37 mouse cellular contexts compared by ENCODE assay signal in the genomic region with DNA sequence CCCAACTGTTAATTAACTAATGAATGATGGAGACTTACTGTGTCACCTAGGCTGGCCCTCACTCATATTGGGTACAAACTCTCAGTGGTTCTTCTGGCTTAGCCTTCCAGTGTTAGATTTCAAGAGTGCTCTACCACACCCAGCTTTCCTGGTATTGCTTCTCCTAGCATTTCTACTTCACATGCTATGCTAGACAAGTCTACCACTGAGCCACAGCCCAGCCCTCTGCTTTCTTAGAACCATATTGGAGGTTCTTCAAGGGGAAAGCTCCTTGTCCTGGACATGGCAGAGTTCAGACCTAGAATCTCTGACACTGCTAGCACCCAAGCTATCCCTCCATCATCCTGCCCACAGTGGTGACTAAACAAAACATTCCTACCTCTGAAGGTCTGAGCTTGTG. TPM values are rescaled to one million over a fixed set of nuclear protein-coding genes. Genes with fewer than 3 reads are reported as not detected.
DNase-seq lines count a peak whose midpoint lies in the region; ATAC-seq and TF ChIP-seq lines count a peak whose summit lies in the region.
"Had no signal": no experiment of that assay in that cellular context is flagged by ENCODE, and none has a peak within 500 bp of the region (broad histone marks: within the 10 kb centered on the region; RNA-seq: fewer than 3 reads in every experiment).

No protein-coding gene starts in this region.

- no peak overlapping the region for H3K4me3 ChIP-seq in kidney, adult 2 months (ENCODE audit: insufficient read depth, low read depth, low read length)
- no peak overlapping the region for H3K4me3 ChIP-seq in liver, embryonic 12.5 days
- H3K4me3 ChIP-seq in liver, postnatal 0 days (ENCODE audit: low read depth, low read length), result no peak overlapping the region
- H3K4me3 ChIP-seq: intestine, embryonic 15.5 days; midbrain, embryonic 15.5 days; neural tube, embryonic 15.5 days had no signal

- DNase-seq in kidney, adult 2 months, result no peak
- no peak for DNase-seq in kidney, adult 8-10 months
- DNase-seq in c-Kit-positive CD71-positive TER-119-positive erythroid progenitor cells, embryonic 14.5 days (ENCODE audit: low spot score), result peak; percentile 73
- DNase-seq in liver, postnatal 0 days, result no peak
- DNase-seq in right cerebral cortex, adult 18-20 months, result no peak
- no peak for DNase-seq in Muller cell, postnatal 12 days (ENCODE audit: inconsistent ontology term)
- DNase-seq: adrenal gland, adult 2 months; adrenal gland, postnatal 36 days; B cell, adult 2 months; cerebellum, adult 11 months; cerebellum, adult 9-10 months; cerebellum, postnatal 36 days; heart, postnatal 14 days; kidney, postnatal 25 days; retina, postnatal 1 day; thymus, postnatal 14 days had no signal

- peak overlapping the region; percentile 63 for H3K9ac ChIP-seq in liver, embryonic 12.5 days
- H3K9ac ChIP-seq in liver, postnatal 0 days (replicated peaks), result peak overlapping the region; percentile 41
- H3K9ac ChIP-seq: intestine, embryonic 15.5 days; midbrain, embryonic 15.5 days; neural tube, embryonic 15.5 days had no signal

- peak; percentile 25; the same call in 1 of the 2 replicates for ATAC-seq in liver, embryonic 12.5 days
- no peak for ATAC-seq in liver, postnatal 0 days
- no peak for ATAC-seq in erythroid progenitor cell, adult 5-6 weeks (replicated peaks; ENCODE audit: low FRiP score, poor library complexity, severe bottlenecking)
- ATAC-seq: activated CD4-positive, CD25-positive, alpha-beta regulatory T cell, adult 4 months; forebrain, embryonic 16.5 days; hindbrain, postnatal 0 days; intestine, embryonic 15.5 days; midbrain, embryonic 15.5 days had no signal

- H3K4me1 ChIP-seq in kidney, adult 2 months (ENCODE audit: control insufficient read depth, insufficient read depth, low read length), result peaks cover 27% of the 10 kb centered on the region; the same call in 1 of the 2 replicates
- peaks cover 77% of the 10 kb centered on the region for H3K4me1 ChIP-seq in liver, embryonic 12.5 days
- peaks cover 42% of the 10 kb centered on the region for H3K4me1 ChIP-seq in liver, postnatal 0 days (ENCODE audit: insufficient read depth)
- H3K4me1 ChIP-seq: intestine, embryonic 15.5 days had no signal

- TF ChIP-seq CTCF in kidney, adult 2 months (conservative IDR thresholded peaks at IDR 0.05; ENCODE audit: insufficient read depth, insufficient read length, low read depth, low read length), result no peak
- no peak for TF ChIP-seq CTCF in liver, postnatal 0 days (IDR thresholded peaks at IDR 0.05; ENCODE audit: low read depth)

- no peaks in the 10 kb centered on the region for H3K36me3 ChIP-seq in kidney, adult 2 months (ENCODE audit: control insufficient read depth, insufficient read depth, low read length)
- H3K36me3 ChIP-seq in liver, embryonic 12.5 days, result no peaks in the 10 kb centered on the region
- no peaks in the 10 kb centered on the region for H3K36me3 ChIP-seq in liver, postnatal 0 days (replicated peaks; ENCODE audit: insufficient read depth, low read length)
- H3K36me3 ChIP-seq: intestine, embryonic 15.5 days; midbrain, embryonic 15.5 days; neural tube, embryonic 15.5 days had no signal

- no peaks in the 10 kb centered on the region for H3K27me3 ChIP-seq in kidney, adult 2 months (replicated peaks; ENCODE audit: control insufficient read depth, insufficient read depth, low read length)
- no peaks in the 10 kb centered on the region for H3K27me3 ChIP-seq in liver, embryonic 12.5 days (replicated peaks)
- H3K27me3 ChIP-seq in liver, postnatal 0 days (ENCODE audit: insufficient read depth, low read length), result no peaks in the 10 kb centered on the region
- H3K27me3 ChIP-seq: intestine, embryonic 15.5 days; midbrain, embryonic 15.5 days; neural tube, embryonic 15.5 days had no signal

- H3K4me2 ChIP-seq in liver, embryonic 12.5 days, result peak overlapping the region; percentile 47
- H3K4me2 ChIP-seq in liver, postnatal 0 days (ENCODE audit: low read depth, low read length), result peak overlapping the region; percentile 42; the same call in 1 of the 2 replicates
- H3K4me2 ChIP-seq: intestine, embryonic 15.5 days; midbrain, embryonic 15.5 days; neural tube, embryonic 15.5 days had no signal

- peak overlapping the region; percentile 24; the same call in 1 of the 2 replicates for H3K27ac ChIP-seq in kidney, adult 2 months (ENCODE audit: insufficient read depth, low read depth, low read length)
- H3K27ac ChIP-seq in liver, embryonic 12.5 days, result peak overlapping the region; percentile 99
- H3K27ac ChIP-seq in liver, postnatal 0 days (ENCODE audit: low read depth), result peak overlapping the region; percentile 39
- H3K27ac ChIP-seq: hindbrain, postnatal 0 days; intestine, embryonic 15.5 days; macrophage; midbrain, embryonic 15.5 days; neural tube, embryonic 15.5 days had no signal

- H3K9me3 ChIP-seq in liver, embryonic 12.5 days (replicated peaks), result no peaks in the 10 kb centered on the region
- H3K9me3 ChIP-seq in liver, postnatal 0 days (ENCODE audit: low read length), result no peaks in the 10 kb centered on the region
- H3K9me3 ChIP-seq: intestine, embryonic 15.5 days; midbrain, embryonic 15.5 days; neural tube, embryonic 15.5 days had no signal

- no peak for TF ChIP-seq EP300 in liver, postnatal 0 days (IDR thresholded peaks at IDR 0.05; ENCODE audit: low read depth)

- no peak for TF ChIP-seq POLR2A in kidney, adult 2 months (IDR thresholded peaks at IDR 0.05; ENCODE audit: low read depth, low read length)

RNA-seq across cellular contexts. Expression of gene Pcx, which starts 44.0 kb away (rescaled TPM):
- polyA plus RNA-seq in kidney, adult 2 months (2012; rRNA removed), result 286 and 295 TPM in 2 replicates
- 34.3 and 34.8 TPM in 2 replicates for polyA plus RNA-seq in liver, embryonic 12.5 days (2016; fragmentation: Nextera tagmentation; extraction: Ambion mirVana)
- polyA plus RNA-seq in liver, postnatal 0 days (2015; fragmentation: Nextera tagmentation; extraction: Ambion mirVana), result 220 and 283 TPM in 2 replicates
- 21.6 and 42.8 TPM in 2 replicates for total RNA-seq in erythroid progenitor cell, adult 5-6 weeks (2015; ENCODE audit: low replicate concordance)
- 40.8 and 44.3 TPM in 2 replicates for total RNA-seq in erythroid progenitor cell, adult 5-6 weeks (2017; ENCODE audit: low replicate concordance)

RNA-seq across cellular contexts. Expression of gene 2010003K11Rik, which starts 55.9 kb away (rescaled TPM):
- polyA plus RNA-seq in kidney, adult 2 months (2012; rRNA removed), result 2.8 TPM in 2 replicates
- polyA plus RNA-seq in liver, embryonic 12.5 days (2016; fragmentation: Nextera tagmentation; extraction: Ambion mirVana), result not detected in 2 replicates
- polyA plus RNA-seq in liver, postnatal 0 days (2015; fragmentation: Nextera tagmentation; extraction: Ambion mirVana), result 5.8 and 7.6 TPM in 2 replicates
- total RNA-seq in erythroid progenitor cell, adult 5-6 weeks (2015; ENCODE audit: low replicate concordance), result not detected in 2 replicates
- not detected in 2 replicates for total RNA-seq in erythroid progenitor cell, adult 5-6 weeks (2017; ENCODE audit: low replicate concordance)
- total RNA-seq: hindbrain, postnatal 0 days; layer of hippocampus, adult 18-20 months; layer of hippocampus, postnatal 10 days; megakaryocyte-erythroid progenitor cell, adult 5-6 weeks had no signal
- polyA plus RNA-seq: activated CD4-positive, CD25-positive, alpha-beta regulatory T cell, adult 4 months; brain, embryonic 14.5 days; embryonic facial prominence, embryonic 11.5 days; forebrain, embryonic 11.5 days; forebrain, embryonic 16.5 days; heart, embryonic 14.5 days; hindbrain, embryonic 11.5 days; kidney, embryonic 14.5 days; limb, embryonic 11.5 days; lung, embryonic 16.5 days; macrophage; midbrain, embryonic 15.5 days; spleen, adult 2 months had no signal

Comparison
In these comparisons a context has a peak if more than half of its experiments do, and no peak if none do; other contexts are left out.
1. H3K27ac ChIP-seq: peak in every context shown above with its lines; median percentile 99 in liver, embryonic 12.5 days; 39 in liver, postnatal 0 days; 24 in kidney, adult 2 months.